Mouse (Mus musculus): ENCODE measurements at regions not wholly inside any gene's neighbourhood (a gene's known extent, or its start where the extent isn't known, plus 50 kb on each side); places are given as distances from the start of the nearest gene placed in this dataset.

DNA sequence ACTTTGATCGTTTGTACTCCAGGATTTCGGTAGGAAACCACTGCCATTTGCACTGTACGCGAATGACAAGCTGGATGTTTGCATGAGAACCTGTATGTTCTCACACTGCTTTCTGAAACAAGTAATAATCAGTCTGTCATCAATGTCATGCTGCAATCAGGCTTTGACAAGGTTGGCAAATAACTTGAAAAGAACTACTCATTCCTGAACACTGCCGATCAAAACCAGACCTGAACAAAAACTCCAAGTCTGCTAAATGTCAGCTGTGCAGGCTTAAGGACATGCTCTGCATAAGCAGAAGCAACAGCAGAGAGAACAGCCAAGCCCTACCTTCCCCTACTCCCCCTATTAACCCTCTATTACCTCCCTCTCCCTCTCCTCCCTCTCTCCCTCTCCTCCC lies 197.8 kb upstream of the Gm11146 start:
- TF ChIP-seq CTCF (IDR thresholded peaks at IDR 0.05; ENCODE audit: control insufficient read depth, insufficient read depth, insufficient replicate concordance, low read depth, low read length) (no peak), POLR2A (IDR thresholded peaks at IDR 0.05; ENCODE audit: control insufficient read depth, low read depth, low read length) (no peak)
